Mouse (Mus musculus): ENCODE measurements around the gene Atp6v1c2. TPM values are rescaled to one million over a fixed set of nuclear protein-coding genes. Genes with fewer than 3 reads are reported as not detected.

Gene Atp6v1c2
- polyA plus RNA-seq, 1 experiment from 2014 or later, result 0.48 TPM

DNA sequence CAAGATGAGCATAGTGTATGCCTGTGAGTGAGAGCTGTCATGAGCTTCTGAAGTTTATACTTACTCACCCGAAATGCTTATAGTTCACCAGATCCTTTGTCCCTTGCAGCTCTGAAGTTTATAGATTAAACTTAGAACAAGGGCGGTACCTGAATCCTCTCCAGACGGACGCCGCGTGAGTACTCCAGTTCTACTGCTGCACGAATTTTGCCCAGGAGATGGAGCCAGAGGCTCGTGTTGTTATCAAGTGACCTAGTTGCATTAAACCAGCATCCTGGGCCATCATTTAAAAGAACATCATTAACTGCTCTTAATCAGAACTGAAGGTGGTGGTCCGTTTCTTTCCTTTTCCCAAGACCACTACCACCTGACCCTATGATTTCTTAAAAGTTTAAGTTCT is 29.8 kb upstream of the Atp6v1c2 start:
- no peak overlapping the region for H3K4me3 ChIP-seq
- H3K9ac ChIP-seq, result no peak overlapping the region
- H3K36me3 ChIP-seq, result peaks cover 74% of the 10 kb centered on the region
- H3K9me3 ChIP-seq, result no peaks in the 10 kb centered on the region
- 92% methylated on average over 9 of the region's 9 CpGs for WGBS
- ATAC-seq (ENCODE audit: low FRiP score, low read depth), result no peak
- H3K27me3 ChIP-seq, result no peaks in the 10 kb centered on the region
- H3K4me2 ChIP-seq, result no peak overlapping the region
- no peak overlapping the region for H3K27ac ChIP-seq (replicated peaks)
- no peaks in the 10 kb centered on the region for H3K4me1 ChIP-seq (replicated peaks)

DNA sequence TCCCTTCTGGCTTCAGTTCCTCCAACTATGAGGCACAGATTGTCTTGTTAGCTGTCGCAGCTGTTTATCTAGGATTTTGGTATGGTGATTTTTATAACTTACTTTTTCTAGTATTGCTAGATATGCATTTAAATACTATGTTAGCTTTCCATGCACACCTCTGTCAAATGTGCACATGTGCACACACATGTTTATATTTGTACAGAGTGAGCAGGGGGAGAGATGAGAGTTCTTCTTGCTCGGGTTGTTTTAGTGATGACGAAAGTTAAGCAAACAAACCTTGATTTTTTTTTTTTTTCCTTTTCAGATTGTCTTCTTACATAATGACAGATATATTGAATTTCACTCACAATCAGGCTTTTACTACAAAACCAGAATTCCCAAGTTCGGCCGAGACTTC is 28.6 kb upstream of the Atp6v1c2 start:
- 96% methylated on average over 5 of the region's 5 CpGs for WGBS
- Histone ChIP-seq H3K9me3 (no peaks in the 10 kb centered on the region), H3K27me3 (no peaks in the 10 kb centered on the region), H3K4me3 (no peak overlapping the region), H3K27ac (replicated peaks) (no peak overlapping the region), H3K36me3 (peaks cover 72% of the 10 kb centered on the region), H3K4me2 (no peak overlapping the region), H3K9ac (no peak overlapping the region), H3K4me1 (replicated peaks) (no peaks in the 10 kb centered on the region)
- ATAC-seq (ENCODE audit: low FRiP score, low read depth), result no peak

DNA sequence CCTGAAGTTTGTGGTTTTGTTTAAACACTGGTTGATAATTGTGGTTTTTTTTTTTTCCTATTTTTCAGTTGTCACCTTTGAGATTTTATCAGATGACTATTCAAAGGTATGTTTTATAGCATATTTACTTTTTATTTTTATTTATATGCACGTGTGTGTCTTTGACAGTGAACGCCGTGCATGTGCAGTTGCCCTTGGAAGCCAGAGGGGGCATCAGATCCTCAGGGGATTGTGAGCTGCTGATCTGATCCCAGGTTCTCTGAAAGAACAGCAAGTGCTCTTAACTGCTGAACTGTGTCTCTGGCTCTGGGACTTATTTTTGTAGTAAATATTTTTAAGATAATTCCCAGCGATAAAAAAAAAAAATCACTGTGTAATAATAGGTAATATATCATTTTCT is 27.7 kb upstream of the Atp6v1c2 start:
- H3K27ac ChIP-seq (replicated peaks), result no peak overlapping the region
- ATAC-seq (ENCODE audit: low FRiP score, low read depth), result no peak
- peaks cover 71% of the 10 kb centered on the region for H3K36me3 ChIP-seq
- no peak overlapping the region for H3K4me3 ChIP-seq
- H3K4me1 ChIP-seq (replicated peaks), result no peaks in the 10 kb centered on the region
- H3K9ac ChIP-seq, result no peak overlapping the region
- no peaks in the 10 kb centered on the region for H3K27me3 ChIP-seq
- WGBS, result 86% methylated on average over 4 of the region's 4 CpGs
- H3K9me3 ChIP-seq, result no peaks in the 10 kb centered on the region
- no peak overlapping the region for H3K4me2 ChIP-seq

DNA sequence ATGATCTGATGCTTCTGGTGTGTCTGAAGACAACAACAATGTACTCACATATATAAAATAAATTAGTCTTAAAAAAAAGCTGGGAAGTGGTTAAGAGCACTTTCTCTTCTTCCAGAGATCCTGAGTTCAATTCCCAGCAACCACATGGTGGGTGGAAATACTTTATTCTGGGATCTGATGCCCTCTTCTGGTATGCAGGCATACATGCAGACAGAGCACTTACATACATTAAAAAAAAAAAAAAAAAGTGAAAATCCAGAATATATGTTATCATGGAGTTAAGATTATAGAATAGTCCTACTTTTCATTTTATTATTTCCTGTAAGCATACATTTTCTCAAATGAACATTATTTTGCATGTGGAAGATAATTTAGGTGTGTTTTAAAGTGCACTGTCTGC is 20.9 kb upstream of the Atp6v1c2 start:
- Histone ChIP-seq H3K27me3 (no peaks in the 10 kb centered on the region), H3K36me3 (peaks cover 43% of the 10 kb centered on the region)
- no peak for ATAC-seq (ENCODE audit: low FRiP score, low read depth)

DNA sequence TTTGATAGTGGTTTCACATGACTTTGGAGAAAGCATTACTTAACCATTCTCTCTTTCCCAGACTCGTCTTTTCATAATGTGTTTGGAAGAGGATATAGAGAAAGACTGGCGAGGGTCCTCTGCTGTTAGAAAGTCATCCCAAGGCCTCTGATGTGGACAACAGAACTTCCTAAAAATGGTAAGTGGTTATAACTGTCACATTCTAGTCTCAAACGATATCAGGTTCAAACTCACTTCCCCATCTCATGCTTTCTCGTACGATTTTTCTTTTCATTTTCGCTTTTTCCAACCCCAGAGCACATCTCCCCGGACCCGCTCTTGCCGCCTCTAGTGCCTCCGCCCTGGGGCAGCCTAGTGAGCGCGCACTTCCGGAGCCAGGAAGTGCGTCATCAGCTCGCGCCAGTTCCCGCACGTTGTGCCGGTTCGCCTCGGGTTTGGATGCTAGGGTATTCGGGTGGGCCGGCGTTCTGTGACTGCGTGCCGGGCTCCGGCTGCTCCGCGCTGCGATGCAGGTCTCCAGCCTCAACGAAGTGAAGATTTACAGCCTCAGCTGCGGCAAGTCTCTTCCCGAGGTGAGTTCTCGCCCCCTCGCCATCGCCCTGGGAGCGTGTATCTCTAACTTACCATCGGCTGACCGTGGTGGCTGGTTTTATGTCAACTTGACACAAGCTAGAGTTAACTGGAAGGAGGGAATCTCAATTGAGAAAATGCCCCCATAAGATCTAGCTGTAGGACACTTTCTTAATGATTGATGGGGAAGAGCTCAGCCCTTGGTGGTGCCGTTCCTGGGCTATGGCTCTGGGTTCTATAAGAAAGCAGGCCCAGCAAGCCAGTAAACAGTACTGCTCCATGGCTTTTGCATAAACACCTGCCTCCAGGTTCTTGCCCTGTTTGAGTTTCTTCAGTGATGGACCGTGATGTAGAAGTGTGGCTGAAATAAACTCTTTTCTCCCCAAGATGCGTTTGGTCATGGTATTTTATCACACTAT is 19.2 kb upstream of the Atp6v1c2 start, which contains the start of gene Nol10:
Gene Nol10, plus strand, starts transcription at position 411 of the 989 bp plus-strand sequence.
- H3K4me3 ChIP-seq, result peak within 1 kb of the TSS; percentile 77
- peak; percentile 96 for ATAC-seq (ENCODE audit: low FRiP score, low read depth)
- H3K9ac ChIP-seq, result peak within 1 kb of the TSS; percentile 75
- H3K4me1 ChIP-seq (replicated peaks), result peaks cover 15% of the 10 kb centered on the region
- no peaks in the 10 kb centered on the region for H3K9me3 ChIP-seq
- H3K27ac ChIP-seq (replicated peaks), result peak within 1 kb of the TSS; percentile 71
- peak within 1 kb of the TSS; percentile 96 for H3K4me2 ChIP-seq
- H3K36me3 ChIP-seq, result peaks cover 25% of the 10 kb centered on the region
- under 1% methylated on average over 42 of the region's 42 CpGs for WGBS
- no peaks in the 10 kb centered on the region for H3K27me3 ChIP-seq

More for the DNA sequence above, 20.9 kb upstream of the Atp6v1c2 start:
- Histone ChIP-seq H3K4me3 (no peak overlapping the region), H3K9me3 (no peaks in the 10 kb centered on the region), H3K4me1 (replicated peaks) (peaks cover 15% of the 10 kb centered on the region), H3K4me2 (no peak overlapping the region), H3K27ac (replicated peaks) (no peak overlapping the region), H3K9ac (no peak overlapping the region)

DNA sequence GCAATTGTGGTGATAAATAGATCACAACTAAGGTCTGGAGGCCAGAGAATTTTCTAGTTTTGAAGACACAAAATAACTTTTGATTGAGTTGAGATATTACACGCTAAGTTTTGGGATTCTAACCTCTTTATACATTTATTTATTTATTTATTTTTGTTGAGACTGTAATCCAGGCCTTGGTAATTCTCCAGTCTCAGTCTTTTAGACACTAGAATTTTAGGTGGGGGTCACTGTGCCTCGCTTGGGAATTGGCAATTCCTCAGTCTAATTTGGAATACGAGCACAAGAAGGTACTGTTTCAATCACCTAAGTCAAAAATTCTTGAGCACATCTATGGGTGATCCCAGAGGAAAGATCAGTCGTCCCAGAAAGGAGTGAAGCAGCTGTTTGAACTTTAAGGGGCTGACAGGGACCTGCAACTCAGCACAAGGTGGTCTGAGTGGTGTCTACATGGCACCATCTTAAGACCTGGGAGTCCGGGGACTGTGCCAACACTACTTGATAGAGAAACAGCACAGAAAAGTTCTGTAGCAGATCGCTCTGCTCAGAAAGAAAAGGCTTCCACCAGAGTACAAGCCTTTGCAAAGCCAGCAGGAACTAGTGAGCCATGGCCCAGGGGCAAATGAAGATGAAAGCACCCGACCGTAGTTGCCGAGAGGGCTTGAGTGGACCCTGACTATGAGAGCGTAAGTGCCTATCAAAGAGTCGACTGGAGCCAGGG is 18.3 kb upstream of the Atp6v1c2 start:
- Histone ChIP-seq H3K4me1 (replicated peaks) (peaks cover 15% of the 10 kb centered on the region), H3K27me3 (no peaks in the 10 kb centered on the region), H3K36me3 (peaks cover 21% of the 10 kb centered on the region), H3K27ac (replicated peaks) (peak overlapping the region; percentile 71), H3K4me3 (peak overlapping the region; percentile 77), H3K4me2 (peak overlapping the region; percentile 96), H3K9me3 (no peaks in the 10 kb centered on the region), H3K9ac (peak overlapping the region; percentile 75)
- ATAC-seq (ENCODE audit: low FRiP score, low read depth), result peak; percentile 36; the same call in 1 of the 2 replicates
- WGBS, result 36% methylated on average over 11 of the region's 11 CpGs

DNA sequence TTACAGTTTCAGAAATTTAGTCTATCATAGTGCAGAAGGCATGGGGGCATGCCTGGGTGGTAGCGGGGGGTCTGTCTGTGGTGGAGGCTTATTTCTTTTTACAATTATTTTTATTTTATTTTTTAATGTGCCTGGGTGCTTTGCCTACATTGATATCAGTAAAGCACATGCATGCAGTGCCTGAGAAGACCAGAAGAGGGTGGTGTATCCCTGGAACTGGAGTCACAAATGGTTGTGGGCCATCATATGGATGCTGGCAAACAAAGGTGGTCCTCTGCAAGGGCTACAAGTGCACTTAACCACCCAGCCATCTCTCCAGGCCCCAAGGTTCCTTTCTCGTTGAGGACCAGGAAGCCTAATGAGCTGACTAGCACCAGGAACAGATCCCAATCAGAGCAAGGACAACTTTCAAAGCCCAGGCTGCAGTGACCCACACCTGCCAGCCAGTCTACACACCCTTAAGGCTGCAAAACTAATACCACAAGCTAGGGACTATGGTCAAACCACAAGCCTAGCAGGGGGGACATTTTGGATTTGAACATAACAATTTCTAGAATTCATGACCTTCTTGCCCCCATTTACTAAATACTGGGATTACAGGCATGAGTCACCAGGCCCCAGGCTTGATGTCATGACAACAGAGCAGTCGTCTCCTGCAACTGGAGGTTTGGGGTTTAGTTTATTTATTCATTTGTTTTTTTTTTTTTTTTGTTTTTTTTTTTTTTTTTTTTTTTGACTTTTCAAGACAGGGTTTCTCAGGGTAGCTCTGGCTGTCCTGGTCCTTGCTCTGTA is 10.2 kb upstream of the Atp6v1c2 start:
- Histone ChIP-seq H3K4me2 (no peak overlapping the region), H3K4me1 (replicated peaks) (no peaks in the 10 kb centered on the region), H3K36me3 (no peaks in the 10 kb centered on the region), H3K4me3 (no peak overlapping the region), H3K9me3 (no peaks in the 10 kb centered on the region), H3K27ac (replicated peaks) (no peak overlapping the region), H3K27me3 (no peaks in the 10 kb centered on the region), H3K9ac (no peak overlapping the region)
- no peak for ATAC-seq (ENCODE audit: low FRiP score, low read depth)
- 80% methylated on average over 3 of the region's 3 CpGs for WGBS

DNA sequence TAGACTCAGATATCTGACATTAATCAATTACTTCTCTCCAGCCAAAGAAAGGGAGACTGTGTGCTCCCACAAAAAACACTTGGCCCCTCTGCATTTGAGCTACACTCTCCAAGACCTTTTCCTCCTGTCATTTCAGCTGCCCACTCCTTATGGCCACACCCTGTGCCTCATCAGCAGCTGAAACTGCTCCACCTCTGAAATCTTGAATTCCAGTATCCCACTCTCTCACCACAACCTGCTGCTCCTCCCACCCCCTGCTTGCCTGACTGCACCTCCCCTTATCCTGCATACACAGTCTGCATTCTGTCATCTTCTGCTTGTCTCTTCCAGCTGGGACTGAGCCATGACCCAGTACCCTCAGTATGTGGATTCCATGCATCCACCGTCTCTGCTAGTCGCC is 9.2 kb upstream of the Atp6v1c2 start:
- Histone ChIP-seq H3K4me1 (replicated peaks) (no peaks in the 10 kb centered on the region), H3K27me3 (no peaks in the 10 kb centered on the region), H3K9me3 (no peaks in the 10 kb centered on the region), H3K27ac (replicated peaks) (no peak overlapping the region), H3K4me2 (no peak overlapping the region), H3K9ac (no peak overlapping the region), H3K4me3 (no peak overlapping the region), H3K36me3 (no peaks in the 10 kb centered on the region)
- no peak for ATAC-seq (ENCODE audit: low FRiP score, low read depth)
- WGBS, result 82% methylated on average over 2 of the region's 2 CpGs

DNA sequence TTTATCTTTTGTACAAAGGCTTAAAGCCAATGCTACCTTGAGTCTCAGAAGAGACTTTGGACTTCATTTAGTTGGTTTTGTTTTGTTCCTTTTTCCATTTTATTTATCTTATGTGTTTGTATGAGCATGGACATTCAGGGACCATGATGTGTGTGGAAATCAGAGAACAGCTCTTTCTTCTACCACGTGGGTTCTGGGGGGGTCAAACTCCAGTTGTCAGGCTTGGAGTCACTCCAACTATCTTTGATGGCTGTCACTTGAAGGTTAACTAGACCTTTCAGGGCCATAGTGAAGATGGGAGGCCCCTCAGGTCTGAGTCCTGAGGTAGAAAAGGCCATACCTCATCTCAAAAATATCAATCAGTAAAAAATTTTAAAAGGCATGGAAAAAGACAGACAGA is 4.3 kb upstream of the Atp6v1c2 start:
- Histone ChIP-seq H3K9ac (no peak overlapping the region), H3K4me2 (no peak overlapping the region), H3K9me3 (no peaks in the 10 kb centered on the region), H3K4me3 (no peak overlapping the region), H3K27ac (replicated peaks) (no peak overlapping the region), H3K4me1 (replicated peaks) (no peaks in the 10 kb centered on the region), H3K36me3 (no peaks in the 10 kb centered on the region), H3K27me3 (no peaks in the 10 kb centered on the region)
- no peak for ATAC-seq (ENCODE audit: low FRiP score, low read depth)
- WGBS, result 32% methylated on average over 1 of the region's 1 CpGs

DNA sequence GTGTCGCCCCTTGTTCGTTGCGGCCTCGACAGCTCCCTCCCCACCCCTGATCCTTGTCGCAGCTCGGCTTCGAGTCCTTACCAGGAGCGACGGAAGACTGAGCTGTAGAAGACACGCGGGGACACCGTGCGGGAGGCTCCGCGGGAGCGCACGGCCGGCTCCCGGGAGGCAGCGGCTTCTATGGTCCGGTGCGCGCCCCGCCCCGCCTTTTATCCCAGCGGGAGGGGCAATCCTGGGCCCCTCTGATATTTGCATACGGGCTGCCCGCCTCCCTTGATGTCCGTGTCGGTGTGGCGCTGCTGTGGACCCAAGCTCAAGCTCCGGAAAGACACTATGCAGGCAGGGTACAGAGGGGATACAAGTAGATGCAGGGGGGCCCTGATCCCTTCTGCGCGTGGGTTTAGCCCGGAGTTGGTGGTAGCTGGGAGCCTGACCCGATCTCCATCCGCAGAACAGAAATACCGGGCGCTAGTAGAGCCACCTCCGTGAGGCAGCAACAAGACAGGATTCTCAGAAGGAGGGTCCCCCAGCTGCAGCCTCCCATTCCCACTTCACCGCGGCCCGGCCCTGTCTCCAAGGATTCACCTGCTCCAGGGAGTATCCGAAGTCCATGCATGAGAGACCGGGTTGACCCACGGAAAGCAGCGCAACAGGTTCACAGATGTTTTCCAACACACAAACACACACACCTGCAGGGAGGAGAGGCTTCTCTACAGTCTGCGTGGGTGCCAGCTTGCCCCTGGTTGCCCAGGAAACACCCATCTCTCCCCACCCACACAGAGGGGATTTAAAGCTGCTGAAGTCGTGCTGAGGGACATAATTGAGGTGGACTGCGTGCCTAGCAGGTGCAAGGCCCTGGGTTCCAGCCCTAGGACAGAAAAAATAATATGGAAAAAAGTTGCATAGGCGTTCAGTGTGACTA is 4.3 kb downstream of the Atp6v1c2 start:
- peak overlapping the region; percentile 90 for H3K4me2 ChIP-seq

DNA sequence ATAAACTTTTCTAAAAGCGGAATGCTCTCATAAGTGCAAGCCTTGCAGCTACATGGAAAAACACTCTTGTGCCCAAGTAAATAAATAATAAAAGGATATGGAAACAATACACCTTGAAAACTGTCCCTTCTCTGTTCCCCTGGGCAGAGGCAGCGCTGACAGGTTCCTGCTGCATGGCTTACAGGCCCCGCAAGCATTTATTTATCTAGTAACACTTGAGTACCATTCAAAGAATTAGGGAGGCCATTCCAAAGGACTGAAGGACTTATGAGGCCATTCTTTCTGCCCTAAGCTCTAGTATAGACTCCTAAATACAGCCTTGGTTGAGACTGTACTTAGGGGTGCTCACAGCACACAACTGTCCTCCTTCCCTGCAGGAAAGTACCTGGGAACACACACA is 10.7 kb downstream of the Atp6v1c2 start:
- no peaks in the 10 kb centered on the region for H3K36me3 ChIP-seq
- no peak overlapping the region for H3K27ac ChIP-seq (replicated peaks)
- no peak overlapping the region for H3K4me3 ChIP-seq
- no peaks in the 10 kb centered on the region for H3K9me3 ChIP-seq
- H3K9ac ChIP-seq, result no peak overlapping the region
- H3K27me3 ChIP-seq, result peaks cover 10% of the 10 kb centered on the region
- H3K4me1 ChIP-seq (replicated peaks), result no peaks in the 10 kb centered on the region
- H3K4me2 ChIP-seq, result no peak overlapping the region
- no peak for ATAC-seq (ENCODE audit: low FRiP score, low read depth)
- WGBS, result 82% methylated on average over 3 of the region's 3 CpGs

More for the DNA sequence above, 4.3 kb downstream of the Atp6v1c2 start:
- Histone ChIP-seq H3K36me3 (no peaks in the 10 kb centered on the region), H3K4me3 (peak overlapping the region; percentile 39), H3K9ac (peak overlapping the region; percentile 42), H3K9me3 (no peaks in the 10 kb centered on the region), H3K27ac (replicated peaks) (no peak overlapping the region), H3K4me1 (replicated peaks) (peaks cover 10% of the 10 kb centered on the region), H3K27me3 (peaks cover 31% of the 10 kb centered on the region)
- 3% methylated on average over 51 of the region's 51 CpGs for WGBS
- ATAC-seq (ENCODE audit: low FRiP score, low read depth), result peak; percentile 71
